Mouse (Mus musculus) lung, adult 2 months (tissue): Measurements from ENCODE around the gene Scn10a. TPM values are rescaled to one million over a fixed set of nuclear protein-coding genes. Genes with fewer than 3 reads are reported as not detected.

Experiments
- DNase-seq: peaks from one replicate; pipeline ENCODE4 v3.0.0; 2022
- H3K4me1 ChIP-seq: fragments of 200-500 bp; 2 replicates; pipeline ENCODE4 v1.6.1; 2011; ENCODE audit warnings: low read length; ENCODE audit not compliant: control insufficient read depth, insufficient read depth
- H3K4me3 ChIP-seq: fragments of 200-500 bp; replicated peaks from 2 replicates; pipeline ENCODE3; 2011; ENCODE audit warnings: low read depth, mild to moderate bottlenecking, control low read depth, low read length; ENCODE audit errors: extremely low read depth
- CTCF ChIP-seq: fragments of 200-500 bp; IDR thresholded peaks from 2 replicates; pipeline ENCODE4 v1.5.1; 2011; ENCODE audit warnings: mild to moderate bottlenecking, low read length, control low read depth; ENCODE audit not compliant: insufficient read depth
- POLR2A ChIP-seq: fragments of 200-500 bp; IDR thresholded peaks from 2 replicates; pipeline ENCODE4 v1.6.1; 2011; ENCODE audit warnings: low read depth, mild to moderate bottlenecking, control low read depth, low read length, borderline replicate concordance; ENCODE audit errors: extremely low read depth
- whole genome bisulfite sequencing: fragments of 180-500 bp; shearing (Covaris S2); methylation state at CpG from one replicate; pipeline ENCODE4 v1.1.7; 2018; 5-methylcytosine and 5-hydroxymethylcytosine counted together
- polyA plus RNA-seq: library from polyadenylated mRNA; depleted of rRNA; stranded (reverse); fragments of >200 nt; gene quantifications from 2 replicates; pipeline ENCODE4 v1.2.3, GENCODE M21; 2012; rRNA removed

Gene Scn10a
- polyA plus RNA-seq, 1 experiment, result 0.09 TPM

GRCm38 (mm10) chr9:119568732-119569131, 150.4 kb downstream of the Scn10a start:
- Histone ChIP-seq H3K4me1 (no peaks in the 10 kb centered on the region), H3K4me3 (no peak overlapping the region)
- DNase-seq, result no peak
- TF ChIP-seq CTCF, result no peak
- TF ChIP-seq POLR2A, result no peak
- WGBS, result 42% methylated on average over 8 of the region's 8 CpGs

GRCm38 (mm10) chr9:119567800-119568199, 151.3 kb downstream of the Scn10a start:
- TF ChIP-seq POLR2A, result no peak
- no peak for TF ChIP-seq CTCF
- Histone ChIP-seq H3K4me3 (no peak overlapping the region), H3K4me1 (no peaks in the 10 kb centered on the region)
- WGBS, result 82% methylated on average over 5 of the region's 5 CpGs
- DNase-seq, result no peak

- TF ChIP-seq CTCF (no peak), POLR2A (no peak)
- 22% methylated on average over 10 of the region's 10 CpGs for WGBS
- Histone ChIP-seq H3K4me1 (no peaks in the 10 kb centered on the region), H3K4me3 (no peak overlapping the region)
- DNase-seq, result no peak
These were observed 152.9 kb downstream of the Scn10a start for GRCm38 (mm10) chr9:119566214-119566613.

GRCm38 (mm10) chr9:119564803-119565202, 154.3 kb downstream of the Scn10a start:
- 69% methylated on average over 6 of the region's 6 CpGs for WGBS
- Histone ChIP-seq H3K4me3 (no peak overlapping the region), H3K4me1 (no peaks in the 10 kb centered on the region)
- no peak for DNase-seq
- TF ChIP-seq CTCF (no peak), POLR2A (no peak)

- WGBS, result 42% methylated on average over 6 of the region's 6 CpGs
- DNase-seq, result no peak
These were observed 155.5 kb downstream of the Scn10a start for GRCm38 (mm10) chr9:119563617-119564016.

GRCm38 (mm10) chr9:119562256-119562655, 156.9 kb downstream of the Scn10a start:
- no peak for DNase-seq
- Histone ChIP-seq H3K4me3 (no peak overlapping the region), H3K4me1 (no peaks in the 10 kb centered on the region)
- 55% methylated on average over 12 of the region's 12 CpGs for WGBS
- TF ChIP-seq CTCF, result no peak
- TF ChIP-seq POLR2A, result no peak

More at GRCm38 (mm10) chr9:119563617-119564016, 155.5 kb downstream of the Scn10a start:
- TF ChIP-seq POLR2A, result no peak
- no peaks in the 10 kb centered on the region for H3K4me1 ChIP-seq
- no peak overlapping the region for H3K4me3 ChIP-seq

- Histone ChIP-seq H3K4me3 (no peak overlapping the region), H3K4me1 (no peaks in the 10 kb centered on the region)
- whole genome bisulfite sequencing, result 70% methylated on average over 8 of the region's 8 CpGs
- DNase-seq, result no peak
- no peak for TF ChIP-seq CTCF
- no peak for TF ChIP-seq POLR2A
These were observed 157.4 kb downstream of the Scn10a start for GRCm38 (mm10) chr9:119561746-119562145.

- WGBS, result 47% methylated on average over 16 of the region's 16 CpGs
- H3K4me3 ChIP-seq, result no peak overlapping the region
- no peak for TF ChIP-seq POLR2A
- TF ChIP-seq CTCF, result no peak
- no peaks in the 10 kb centered on the region for H3K4me1 ChIP-seq
- peak; percentile 12 for DNase-seq
These were observed 159.4 kb downstream of the Scn10a start for GRCm38 (mm10) chr9:119559537-119560276.

Other genes with a start within 250 kb of the Scn10a start
- gene Scn5a, start 140.3 kb downstream of the Scn10a start, polyA plus RNA-seq, result 6.8 and 9.8 TPM in 2 replicates
- 0.01 and 0.02 TPM in 2 replicates for gene Scn11a, start 106.1 kb upstream of the Scn10a start, polyA plus RNA-seq
- 35.9 and 47.3 TPM in 2 replicates for gene Wdr48, start 175.6 kb upstream of the Scn10a start, polyA plus RNA-seq
- gene Gorasp1, start 218.2 kb upstream of the Scn10a start, polyA plus RNA-seq, result 15.7 and 16.2 TPM in 2 replicates
- gene Ttc21a, start 218.3 kb upstream of the Scn10a start, polyA plus RNA-seq, result 9.5 and 11.4 TPM in 2 replicates